Mouse (Mus musculus): Measurements from ENCODE around the gene Zfp553. TPM values are rescaled to one million over a fixed set of nuclear protein-coding genes. Genes with fewer than 3 reads are reported as not detected.

Zfp553 gene
- polyA plus RNA-seq, 1 experiment from 2014 or later = 5.9 TPM

DNA sequence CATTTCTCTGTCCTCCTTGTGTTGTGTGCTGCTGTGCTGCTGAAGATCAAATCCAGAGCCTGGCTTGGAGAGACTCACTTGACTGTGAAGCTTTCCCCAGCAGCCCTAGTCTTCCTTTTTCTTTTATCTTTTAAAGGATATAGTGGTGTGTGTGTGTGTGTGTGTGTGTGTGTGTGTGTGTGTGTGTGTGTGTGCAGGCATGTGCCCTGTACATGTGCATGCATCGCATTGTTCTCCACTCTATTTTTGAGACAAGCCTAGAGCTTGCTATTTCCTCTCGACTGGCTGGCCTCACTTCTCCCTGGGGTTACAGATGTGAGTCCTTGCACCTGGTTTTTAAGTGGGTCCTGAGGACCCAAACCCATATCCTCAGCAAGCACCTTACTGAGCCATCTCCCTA lies 49.3 kb downstream of the Zfp553 start:
- H3K4me3 ChIP-seq (ENCODE audit: low read depth, low read length) = no peak overlapping the region
- no peaks in the 10 kb centered on the region for H3K27me3 ChIP-seq (ENCODE audit: control insufficient read depth, insufficient read depth, low read depth, low read length)
- H3K9ac ChIP-seq (ENCODE audit: low read depth, low read length) = no peak overlapping the region
- ATAC-seq (ENCODE audit: low read depth) = no peak
- WGBS (ENCODE audit: insufficient replicate concordance) = 47% methylated on average over 2 of the region's 2 CpGs
- no peaks in the 10 kb centered on the region for H3K36me3 ChIP-seq (ENCODE audit: control insufficient read depth, insufficient read depth)
- no peak overlapping the region for H3K4me2 ChIP-seq (ENCODE audit: low read depth, low read length)
- no peaks in the 10 kb centered on the region for H3K9me3 ChIP-seq (replicated peaks; ENCODE audit: control insufficient read depth, low read length)
- H3K27ac ChIP-seq (ENCODE audit: low read length) = no peak overlapping the region
- peaks cover 13% of the 10 kb centered on the region for H3K4me1 ChIP-seq (ENCODE audit: control insufficient read depth, low read depth, low read length)

DNA sequence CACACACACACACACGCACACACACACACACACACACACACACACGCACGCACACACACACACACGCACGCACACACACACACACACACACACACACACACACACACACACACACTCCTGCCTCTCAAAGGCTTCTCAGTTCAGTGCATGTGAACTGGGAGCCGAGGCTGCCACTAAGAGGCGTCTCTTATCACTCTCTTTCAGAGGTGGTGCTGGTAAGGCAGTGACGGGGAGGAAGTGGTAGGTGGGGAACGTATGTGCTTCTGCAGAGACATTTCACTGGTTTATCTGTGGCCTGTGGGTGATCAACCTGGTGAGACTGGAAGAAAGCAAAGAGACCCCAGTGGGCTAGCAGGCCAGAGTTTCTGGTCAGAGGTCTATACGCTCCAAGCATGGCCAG lies 52.3 kb downstream of the Zfp553 start:
- no peaks in the 10 kb centered on the region for H3K9me3 ChIP-seq (replicated peaks; ENCODE audit: control insufficient read depth, low read length)
- peak; percentile 54 for ATAC-seq (ENCODE audit: low read depth)
- H3K9ac ChIP-seq (ENCODE audit: low read depth, low read length) = no peak overlapping the region
- H3K4me2 ChIP-seq (ENCODE audit: low read depth, low read length) = no peak overlapping the region
- H3K27ac ChIP-seq (ENCODE audit: low read length) = no peak overlapping the region
- 23% methylated on average over 6 of the region's 10 CpGs for whole genome bisulfite sequencing (ENCODE audit: insufficient replicate concordance)
- H3K4me3 ChIP-seq (ENCODE audit: low read depth, low read length) = no peak overlapping the region
- H3K27me3 ChIP-seq (ENCODE audit: control insufficient read depth, insufficient read depth, low read depth, low read length) = no peaks in the 10 kb centered on the region
- no peaks in the 10 kb centered on the region for H3K36me3 ChIP-seq (ENCODE audit: control insufficient read depth, insufficient read depth)
- peaks cover 5% of the 10 kb centered on the region for H3K4me1 ChIP-seq (ENCODE audit: control insufficient read depth, low read depth, low read length)

Other genes starting within 250 kb of the Zfp553 start
- gene Mvp, start 218.4 kb upstream of the Zfp553 start, polyA plus RNA-seq (2015; fragmentation: Nextera tagmentation; extraction: Ambion mirVana) = 7.7 and 8.9 TPM in 2 replicates
- not detected in 2 replicates for gene Pagr1b, start 216.6 kb upstream of the Zfp553 start, polyA plus RNA-seq (2015; fragmentation: Nextera tagmentation; extraction: Ambion mirVana)
- 17.2 and 24.3 TPM in 2 replicates for gene Pagr1a, start 215.7 kb upstream of the Zfp553 start, polyA plus RNA-seq (2015; fragmentation: Nextera tagmentation; extraction: Ambion mirVana)
- 10.7 and 17.7 TPM in 2 replicates for gene Gm42742, start 212.0 kb upstream of the Zfp553 start, polyA plus RNA-seq (2015; fragmentation: Nextera tagmentation; extraction: Ambion mirVana)
- 0.24 and 0.67 TPM in 2 replicates for gene Prrt2, start 211.8 kb upstream of the Zfp553 start, polyA plus RNA-seq (2015; fragmentation: Nextera tagmentation; extraction: Ambion mirVana)
- 19.5 and 20.9 TPM in 2 replicates for gene Maz, start 206.0 kb upstream of the Zfp553 start, polyA plus RNA-seq (2015; fragmentation: Nextera tagmentation; extraction: Ambion mirVana)
- 102 and 103 TPM in 2 replicates for gene Kif22, start 190.6 kb upstream of the Zfp553 start, polyA plus RNA-seq (2015; fragmentation: Nextera tagmentation; extraction: Ambion mirVana)
- 0.58 TPM in 1 of 2 replicates, not detected in the other for gene Zg16, start 145.7 kb upstream of the Zfp553 start, polyA plus RNA-seq (2015; fragmentation: Nextera tagmentation; extraction: Ambion mirVana)
- gene AI467606, start 141.7 kb upstream of the Zfp553 start, polyA plus RNA-seq (2015; fragmentation: Nextera tagmentation; extraction: Ambion mirVana) = 8.1 and 8.7 TPM in 2 replicates
- 74.1 and 76.6 TPM in 2 replicates for gene Qprt, start 110.8 kb upstream of the Zfp553 start, polyA plus RNA-seq (2015; fragmentation: Nextera tagmentation; extraction: Ambion mirVana)
- gene Spn, start 95.2 kb upstream of the Zfp553 start, polyA plus RNA-seq (2015; fragmentation: Nextera tagmentation; extraction: Ambion mirVana) = 5.5 and 6.3 TPM in 2 replicates
- 17.4 and 18.1 TPM in 2 replicates for gene Cd2bp2, start 37.0 kb upstream of the Zfp553 start, polyA plus RNA-seq (2015; fragmentation: Nextera tagmentation; extraction: Ambion mirVana)
- gene Tbc1d10b, start 24.6 kb upstream of the Zfp553 start, polyA plus RNA-seq (2015; fragmentation: Nextera tagmentation; extraction: Ambion mirVana) = 13.7 and 15.1 TPM in 2 replicates
- gene Mylpf, start 24.2 kb upstream of the Zfp553 start, polyA plus RNA-seq (2015; fragmentation: Nextera tagmentation; extraction: Ambion mirVana) = 61.0 and 92.3 TPM in 2 replicates
- 10.1 and 11.1 TPM in 2 replicates for gene Sept1, start 69 bp downstream of the Zfp553 start, polyA plus RNA-seq (2015; fragmentation: Nextera tagmentation; extraction: Ambion mirVana)
- gene Zfp771, start 11.2 kb downstream of the Zfp553 start, polyA plus RNA-seq (2015; fragmentation: Nextera tagmentation; extraction: Ambion mirVana) = 11.0 and 13.8 TPM in 2 replicates
- 79.8 and 83.4 TPM in 2 replicates for gene Dctpp1, start 27.6 kb downstream of the Zfp553 start, polyA plus RNA-seq (2015; fragmentation: Nextera tagmentation; extraction: Ambion mirVana)
- gene Sephs2, start 41.0 kb downstream of the Zfp553 start, polyA plus RNA-seq (2015; fragmentation: Nextera tagmentation; extraction: Ambion mirVana) = 164 and 180 TPM in 2 replicates
- 5.4 and 6.7 TPM in 2 replicates for gene Itgal, start 63.2 kb downstream of the Zfp553 start, polyA plus RNA-seq (2015; fragmentation: Nextera tagmentation; extraction: Ambion mirVana)
- gene Zfp768, start 112.5 kb downstream of the Zfp553 start, polyA plus RNA-seq (2015; fragmentation: Nextera tagmentation; extraction: Ambion mirVana) = 4.1 and 4.2 TPM in 2 replicates
- 1.7 and 2.0 TPM in 2 replicates for gene Zfp747, start 143.0 kb downstream of the Zfp553 start, polyA plus RNA-seq (2015; fragmentation: Nextera tagmentation; extraction: Ambion mirVana)
- 1.3 TPM in 2 replicates for gene 9130019O22Rik, start 154.1 kb downstream of the Zfp553 start, polyA plus RNA-seq (2015; fragmentation: Nextera tagmentation; extraction: Ambion mirVana)
- gene E430018J23Rik, start 160.6 kb downstream of the Zfp553 start, polyA plus RNA-seq (2015; fragmentation: Nextera tagmentation; extraction: Ambion mirVana) = 1.8 and 1.9 TPM in 2 replicates
- gene Zfp764, start 173.8 kb downstream of the Zfp553 start, polyA plus RNA-seq (2015; fragmentation: Nextera tagmentation; extraction: Ambion mirVana) = 1.3 and 1.4 TPM in 2 replicates
- gene Zfp688, start 189.0 kb downstream of the Zfp553 start, polyA plus RNA-seq (2015; fragmentation: Nextera tagmentation; extraction: Ambion mirVana) = 8.0 and 8.3 TPM in 2 replicates
- 2.2 and 2.9 TPM in 2 replicates for gene Zfp689, start 216.1 kb downstream of the Zfp553 start, polyA plus RNA-seq (2015; fragmentation: Nextera tagmentation; extraction: Ambion mirVana)
- gene Prr14, start 226.6 kb downstream of the Zfp553 start, polyA plus RNA-seq (2015; fragmentation: Nextera tagmentation; extraction: Ambion mirVana) = 18.6 and 22.8 TPM in 2 replicates
- gene Fbrs, start 246.1 kb downstream of the Zfp553 start, polyA plus RNA-seq (2015; fragmentation: Nextera tagmentation; extraction: Ambion mirVana) = 4.0 and 4.9 TPM in 2 replicates